Mouse (Mus musculus): ENCODE measurements around the gene Igsf11.

The Igsf11 gene

GRCm38 (mm10) chr16:38986410-38986809 lies 93.9 kb downstream of the Igsf11 start:
- DNase-seq: no peak

- no peak for DNase-seq
Observed at GRCm38 (mm10) chr16:38993711-38994110, 101.2 kb downstream of the Igsf11 start.

GRCm38 (mm10) chr16:38998496-38999258 lies 106.2 kb downstream of the Igsf11 start:
- DNase-seq: no peak

GRCm38 (mm10) chr16:38999298-38999697 lies 106.8 kb downstream of the Igsf11 start:
- DNase-seq: no peak

GRCm38 (mm10) chr16:39006978-39007377 lies 114.5 kb downstream of the Igsf11 start:
- no peak for DNase-seq

GRCm38 (mm10) chr16:39019449-39019848 lies 127.0 kb downstream of the Igsf11 start:
- DNase-seq: no peak

- DNase-seq: no peak
Observed at GRCm38 (mm10) chr16:39025989-39026736, 133.7 kb downstream of the Igsf11 start.

- no peak for DNase-seq
Observed at GRCm38 (mm10) chr16:39031350-39031749, 138.9 kb downstream of the Igsf11 start.

GRCm38 (mm10) chr16:39037257-39037656 lies 144.8 kb downstream of the Igsf11 start:
- no peak for DNase-seq

- DNase-seq: no peak
Observed at GRCm38 (mm10) chr16:39044381-39044780, 151.9 kb downstream of the Igsf11 start.

- DNase-seq: no peak
Observed at GRCm38 (mm10) chr16:39048889-39049288, 156.4 kb downstream of the Igsf11 start.

GRCm38 (mm10) chr16:39052971-39053370 lies 160.5 kb downstream of the Igsf11 start:
- peak; percentile 7 to 19 for DNase-seq

GRCm38 (mm10) chr16:39053779-39054178 lies 161.3 kb downstream of the Igsf11 start:
- no peak for DNase-seq

- no peak for DNase-seq
Observed at GRCm38 (mm10) chr16:39056061-39056460, 163.6 kb downstream of the Igsf11 start.

GRCm38 (mm10) chr16:39056961-39057360 lies 164.5 kb downstream of the Igsf11 start:
- DNase-seq: no peak

GRCm38 (mm10) chr16:39058869-39059268 lies 166.4 kb downstream of the Igsf11 start:
- no peak for DNase-seq

- no peak for DNase-seq
Observed at GRCm38 (mm10) chr16:39062596-39062995, 170.1 kb downstream of the Igsf11 start.

- DNase-seq: no peak
Observed at GRCm38 (mm10) chr16:39065576-39065975, 173.1 kb downstream of the Igsf11 start.

GRCm38 (mm10) chr16:39071431-39071830 lies 179.0 kb downstream of the Igsf11 start:
- DNase-seq: no peak

Data from B cell, adult 2 months (primary cell).